Mouse (Mus musculus): ENCODE measurements around the gene Nol11. TPM values are rescaled to one million over a fixed set of nuclear protein-coding genes. Genes with fewer than 3 reads are reported as not detected.
"Not testable (repeated sequence)": the region's sequence is repeated elsewhere in the genome, so short reads cannot be mapped to it uniquely, and the experiment has no call there.

Gene Nol11
- total RNA-seq, 2 experiments from 2014 or later, result 24.8 to 25.6 TPM

DNA sequence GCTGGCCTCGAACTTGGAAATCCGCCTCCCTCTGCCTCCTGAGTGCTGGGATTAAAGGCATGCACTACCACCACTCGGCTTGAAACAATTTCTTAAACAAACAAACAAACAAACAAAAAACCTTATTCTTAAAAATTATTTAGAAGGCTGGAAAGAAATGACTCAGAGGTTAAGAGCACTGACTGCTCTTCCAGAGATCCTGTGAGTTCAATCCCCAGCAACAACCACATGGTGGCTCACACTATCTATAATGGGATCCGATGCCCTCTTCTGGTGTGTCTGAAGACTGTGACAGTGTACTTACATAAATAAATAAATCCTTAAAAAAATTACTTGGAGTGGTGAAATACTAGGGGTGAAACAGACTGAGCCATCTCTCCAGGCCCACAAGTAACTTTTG lies 28.0 kb downstream of the Nol11 start:
- no peak for DNase-seq (ENCODE audit: low spot score in 2 of 2)
- intact Hi-C loops (cut with DNase I), result no loop called here

DNA sequence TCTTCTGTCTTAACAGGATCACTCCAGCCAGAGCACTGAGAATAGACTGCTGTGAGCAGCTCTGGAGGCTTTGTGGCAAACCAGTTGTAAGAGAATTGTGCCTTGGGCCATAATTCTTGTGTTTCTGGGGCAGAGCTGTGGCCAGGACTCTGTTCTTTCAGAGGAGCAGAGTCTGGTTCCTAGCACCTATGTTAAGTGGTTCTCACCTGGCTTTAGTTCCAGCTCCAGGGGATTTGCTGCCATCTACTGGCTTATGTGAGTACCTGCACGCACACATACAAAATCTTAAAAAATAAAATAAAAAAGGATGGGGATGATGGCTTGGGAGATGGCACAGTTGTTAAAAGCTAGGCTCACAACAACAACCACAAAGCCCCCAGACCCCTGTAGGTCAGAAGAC lies 30.1 kb downstream of the Nol11 start:
- DNase-seq (ENCODE audit: low spot score in 2 of 2), result no peak
- intact Hi-C loops (cut with DNase I), result no loop called here

GRCm38 (mm10) chr11:107156977-107157642 lies 32.1 kb downstream of the Nol11 start:
- DNase-seq (ENCODE audit: low spot score in 2 of 2), result no peak
- intact Hi-C loops (cut with DNase I), result no loop called here

DNA sequence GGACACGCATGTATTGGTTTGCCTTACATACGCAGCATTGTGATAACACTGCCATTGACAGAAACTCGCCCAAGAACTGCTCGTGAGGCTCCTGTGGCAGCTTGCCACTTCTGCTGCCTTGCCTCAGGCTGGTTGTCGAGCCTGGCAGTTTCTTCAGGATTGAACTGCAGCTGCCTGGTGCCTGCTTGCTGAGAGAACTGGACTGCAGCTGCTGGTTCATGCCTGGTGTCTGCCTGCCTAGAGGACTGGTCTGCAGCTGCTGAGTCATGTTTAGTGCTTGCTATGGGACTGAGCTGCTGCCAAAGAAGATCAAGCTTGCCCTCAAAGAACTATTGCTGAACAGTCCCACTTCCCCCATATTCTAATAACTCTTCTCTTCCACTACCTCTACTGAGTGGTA lies 33.9 kb downstream of the Nol11 start:
- DNase-seq (ENCODE audit: low spot score in 2 of 2), result peak in 1 of 2 experiments; percentile 18
- intact Hi-C loops (cut with DNase I), result no loop called here

- intact Hi-C loops (cut with DNase I), result no loop called here
Measured at GRCm38 (mm10) chr11:107154431-107154830, 34.8 kb downstream of the Nol11 start.

GRCm38 (mm10) chr11:107153645-107154044 lies 35.5 kb downstream of the Nol11 start:
- intact Hi-C loops (cut with DNase I), result no loop called here
- DNase-seq (ENCODE audit: low spot score in 2 of 2), result no peak

More at GRCm38 (mm10) chr11:107154431-107154830, 34.8 kb downstream of the Nol11 start:
- DNase-seq (ENCODE audit: low spot score in 2 of 2), result no peak

DNA sequence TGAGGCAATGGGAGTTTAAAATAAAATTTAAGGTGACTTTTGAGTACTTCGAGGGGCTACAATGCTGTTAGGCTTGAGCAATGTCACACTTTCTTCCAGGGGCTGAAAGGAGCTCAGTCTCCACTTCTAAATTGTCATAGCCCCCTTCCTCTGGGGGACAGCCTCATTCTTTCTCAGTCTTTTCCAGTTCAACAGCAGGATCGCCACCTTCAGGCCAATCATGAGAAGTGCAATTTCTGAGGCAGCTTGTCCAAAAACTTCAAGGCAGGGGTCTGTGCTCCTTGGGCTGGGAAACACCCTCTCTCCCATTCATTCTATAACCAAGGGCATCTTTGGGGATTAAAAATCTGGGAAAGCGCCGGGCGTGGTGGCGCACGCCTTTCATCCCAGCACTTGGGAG lies 37.4 kb downstream of the Nol11 start:
- intact Hi-C loops (cut with DNase I), result no loop called here
- DNase-seq (ENCODE audit: low spot score in 2 of 2), result peak in 1 of 2 experiments; percentile 18

DNA sequence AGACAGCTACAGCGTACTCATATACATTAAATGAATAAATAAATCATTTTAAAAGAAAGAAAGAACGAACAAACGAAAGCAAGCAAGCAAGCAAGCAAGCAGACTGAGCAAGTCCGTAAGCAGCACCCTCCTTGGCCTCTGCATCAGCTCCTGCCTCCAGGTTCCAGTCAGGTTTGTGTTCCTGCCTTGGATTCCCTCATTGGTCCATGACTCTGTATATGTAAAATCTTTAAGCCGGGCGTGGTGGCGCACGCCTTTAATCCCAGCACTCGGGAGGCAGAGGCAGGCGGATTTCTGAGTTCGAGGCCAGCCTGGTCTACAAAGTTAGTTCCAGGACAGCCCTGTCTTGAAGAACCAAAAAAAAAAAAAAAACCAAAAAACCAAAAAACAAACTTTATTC lies 45.2 kb downstream of the Nol11 start:
- intact Hi-C loops (cut with DNase I); DNase-seq (ENCODE audit: low spot score in 2 of 2): not testable (repeated sequence)

- intact Hi-C loops (cut with DNase I), result no loop called here
- no peak for DNase-seq (ENCODE audit: low spot score in 2 of 2)
Measured at GRCm38 (mm10) chr11:107142382-107142781, 46.8 kb downstream of the Nol11 start.

- intact Hi-C loops (cut with DNase I), result no loop called here
- no peak for DNase-seq (ENCODE audit: low spot score in 2 of 2)
Measured at GRCm38 (mm10) chr11:107140756-107141155, 48.4 kb downstream of the Nol11 start.

- no peak for DNase-seq (ENCODE audit: low spot score in 2 of 2)
- intact Hi-C loops (cut with DNase I), result no loop called here
Measured at GRCm38 (mm10) chr11:107138633-107139032, 50.5 kb downstream of the Nol11 start.

- no peak for DNase-seq (ENCODE audit: low spot score in 2 of 2)
- intact Hi-C loops (cut with DNase I), result no loop called here
Measured at GRCm38 (mm10) chr11:107137593-107137992, 51.6 kb downstream of the Nol11 start.

- DNase-seq (ENCODE audit: low spot score in 2 of 2); intact Hi-C loops (cut with DNase I): not testable (repeated sequence)
Measured at GRCm38 (mm10) chr11:107136458-107136857, 52.7 kb downstream of the Nol11 start.

DNA sequence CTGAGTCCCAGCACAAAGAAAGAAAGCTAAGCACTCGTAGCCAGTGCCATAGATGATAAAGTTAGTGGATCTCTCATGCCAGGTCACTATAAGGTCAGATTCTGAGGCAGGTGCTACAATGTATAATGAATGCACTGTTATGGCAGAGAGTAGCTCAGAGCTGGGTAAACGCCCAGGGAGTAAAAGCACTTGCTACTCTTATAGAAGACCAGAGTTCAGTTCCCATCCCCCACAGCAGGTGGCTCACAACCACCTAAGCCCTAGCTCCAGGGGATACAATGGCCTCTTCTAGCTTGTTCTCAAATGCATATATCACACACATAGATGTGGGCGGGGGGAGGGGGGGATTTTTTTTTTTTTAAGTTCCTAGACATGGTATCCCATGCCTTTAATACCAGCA lies 53.4 kb downstream of the Nol11 start:
- no peak for DNase-seq (ENCODE audit: low spot score in 2 of 2)
- intact Hi-C loops (cut with DNase I), result no loop called here

DNA sequence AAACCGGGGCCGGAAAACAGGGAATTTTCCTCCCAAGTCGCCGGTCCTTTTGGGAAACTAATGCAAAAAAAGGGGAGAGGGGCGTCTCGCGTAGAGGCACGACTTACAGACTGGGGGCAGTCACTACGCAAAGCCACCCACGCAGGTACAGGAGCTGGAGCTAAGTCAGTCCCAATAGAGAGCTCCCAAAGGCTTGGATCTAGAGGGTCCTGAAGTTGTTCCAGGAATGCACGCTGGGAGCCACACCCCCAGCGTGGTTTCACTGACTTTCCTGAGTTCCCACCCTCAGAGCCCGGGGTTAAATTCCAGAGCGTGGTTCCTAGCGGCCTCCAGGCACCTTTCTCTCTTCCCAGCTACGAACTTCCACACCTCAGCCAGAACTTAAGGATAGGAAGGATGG lies 56.8 kb downstream of the Nol11 start:
- no peak for DNase-seq (ENCODE audit: low spot score in 2 of 2)
- intact Hi-C loops (cut with DNase I), result no loop called here

DNA sequence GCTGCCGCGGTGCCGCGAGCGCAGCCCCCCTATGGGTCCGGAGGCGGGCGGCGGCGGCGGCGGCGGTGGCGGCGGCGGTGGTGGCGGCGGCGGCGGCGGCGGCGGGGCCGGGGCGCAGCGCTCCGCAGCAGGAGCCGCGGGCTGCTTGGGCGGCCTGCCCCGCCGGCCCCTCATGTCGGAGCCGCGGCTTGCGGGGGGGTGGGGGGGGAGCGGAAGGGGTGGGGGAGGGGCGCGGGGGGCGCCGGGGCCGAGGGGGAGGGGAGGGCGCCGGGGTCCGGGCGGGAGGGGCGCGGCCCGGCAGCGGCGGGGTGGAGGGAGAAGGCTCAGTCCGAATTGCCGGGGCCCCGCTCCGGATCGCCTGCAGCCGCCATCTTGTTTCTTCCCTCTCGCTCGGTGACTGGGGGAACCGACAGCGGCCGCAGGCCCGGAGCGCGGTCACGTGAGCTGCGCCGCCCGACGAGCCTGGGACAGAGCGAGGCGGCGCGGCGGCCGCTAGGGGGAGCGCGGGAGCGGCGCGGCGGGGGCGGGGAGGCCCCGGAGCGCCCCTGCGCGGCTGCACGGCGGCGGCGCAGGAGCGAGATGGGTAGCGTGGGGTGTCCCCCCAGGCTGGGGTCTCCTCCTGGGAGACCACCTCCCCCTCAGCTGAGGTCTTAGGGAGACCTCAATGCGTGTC lies 57.3 kb downstream of the Nol11 start, which contains the start of gene Bptf:
Bptf (minus strand) TSS at position 379 of the 673 bp plus-strand sequence.
- intact Hi-C loops (cut with DNase I), result no loop called here
- peak; percentile 85 to 89 for DNase-seq (ENCODE audit: low spot score in 2 of 2)

GRCm38 (mm10) chr11:107130879-107131748 lies 58.1 kb downstream of the Nol11 start:
- peak; percentile 36 to 53 for DNase-seq (ENCODE audit: low spot score in 2 of 2)
- intact Hi-C loops (cut with DNase I), result no loop called here

- no peak for DNase-seq (ENCODE audit: low spot score in 2 of 2)
- intact Hi-C loops (cut with DNase I), result no loop called here
Measured at GRCm38 (mm10) chr11:107130221-107130788, 58.9 kb downstream of the Nol11 start.

- intact Hi-C loops (cut with DNase I), result no loop called here
Measured at GRCm38 (mm10) chr11:107129641-107130040, 59.5 kb downstream of the Nol11 start.

DNA sequence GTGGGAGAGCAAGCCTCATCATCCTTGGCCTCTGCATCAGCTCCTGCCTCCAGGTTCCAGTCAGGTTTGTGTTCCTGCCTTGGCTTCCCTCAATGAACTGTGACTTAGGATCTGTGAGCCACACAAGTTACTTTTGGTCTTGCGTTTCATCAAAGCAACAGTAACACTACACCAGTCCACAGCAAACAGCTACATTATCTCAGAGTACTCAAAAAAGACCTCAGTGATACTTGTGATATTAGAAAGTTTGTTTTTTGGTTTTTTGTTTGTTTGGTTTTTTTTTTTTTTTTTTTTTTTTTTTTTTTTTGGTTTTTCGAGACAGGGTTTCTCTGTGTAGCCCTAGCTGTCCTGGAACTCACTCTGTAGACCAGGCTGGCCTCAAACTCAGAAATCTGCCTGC lies 62.5 kb downstream of the Nol11 start:
- DNase-seq (ENCODE audit: low spot score in 2 of 2); intact Hi-C loops (cut with DNase I): not testable (repeated sequence)

More at GRCm38 (mm10) chr11:107129641-107130040, 59.5 kb downstream of the Nol11 start:
- no peak for DNase-seq (ENCODE audit: low spot score in 2 of 2)

Measured in left cerebral cortex, postnatal 14 days (tissue).